Mouse (Mus musculus): ENCODE measurements around the gene Ly6f.
"Not testable (repeated sequence)": the region's sequence is repeated elsewhere in the genome, so short reads cannot be mapped to it uniquely, and the experiment has no call there.

Gene Ly6f

GRCm38 (mm10) chr15:75268916-75269829 is 952 bp downstream of the Ly6f start:
- Histone ChIP-seq H3K9me3 (ENCODE audit: low read length) (peaks cover 55% of the 10 kb centered on the region), H3K27me3 (ENCODE audit: insufficient read depth, low read length) (no peaks in the 10 kb centered on the region)
- no peak for TF ChIP-seq CTCF (conservative IDR thresholded peaks at IDR 0.05; ENCODE audit: low read length)
- TF ChIP-seq NANOG (IDR thresholded peaks at IDR 0.05; ENCODE audit: borderline replicate concordance, low read length), result no peak
- TF ChIP-seq POU5F1 (IDR thresholded peaks at IDR 0.05; ENCODE audit: borderline replicate concordance, low read length), result no peak

GRCm38 (mm10) chr15:75270169-75270568 is 1.9 kb downstream of the Ly6f start:
- Histone ChIP-seq H3K4me3 (replicated peaks; ENCODE audit: low read length) (no peak overlapping the region), H3K4me1 (replicated peaks; ENCODE audit: low read depth, low read length) (no peaks in the 10 kb centered on the region), H3K36me3 (ENCODE audit: insufficient read depth, low read length) (no peaks in the 10 kb centered on the region), H3K27me3 (ENCODE audit: insufficient read depth, low read length) (no peaks in the 10 kb centered on the region), H3K9me3 (ENCODE audit: low read length) (peaks cover 47% of the 10 kb centered on the region)
- TF ChIP-seq POU5F1 (IDR thresholded peaks at IDR 0.05; ENCODE audit: borderline replicate concordance, low read length), result no peak
- no peak for TF ChIP-seq CTCF (conservative IDR thresholded peaks at IDR 0.05; ENCODE audit: low read length)
- TF ChIP-seq NANOG (IDR thresholded peaks at IDR 0.05; ENCODE audit: borderline replicate concordance, low read length), result no peak

More at GRCm38 (mm10) chr15:75268916-75269829, 952 bp downstream of the Ly6f start:
- no peaks in the 10 kb centered on the region for H3K36me3 ChIP-seq (ENCODE audit: insufficient read depth, low read length)
- H3K4me1 ChIP-seq (replicated peaks; ENCODE audit: low read depth, low read length), result no peaks in the 10 kb centered on the region
- no peak overlapping the region for H3K4me3 ChIP-seq (replicated peaks; ENCODE audit: low read length)

- Histone ChIP-seq H3K27me3 (ENCODE audit: insufficient read depth, low read length) (no peaks in the 10 kb centered on the region), H3K4me3 (replicated peaks; ENCODE audit: low read length) (no peak overlapping the region), H3K36me3 (ENCODE audit: insufficient read depth, low read length) (no peaks in the 10 kb centered on the region), H3K9me3 (ENCODE audit: low read length) (peaks cover 43% of the 10 kb centered on the region), H3K4me1 (replicated peaks; ENCODE audit: low read depth, low read length) (no peaks in the 10 kb centered on the region)
- TF ChIP-seq POU5F1 (IDR thresholded peaks at IDR 0.05; ENCODE audit: borderline replicate concordance, low read length), result no peak
- no peak for TF ChIP-seq NANOG (IDR thresholded peaks at IDR 0.05; ENCODE audit: borderline replicate concordance, low read length)
- no peak for TF ChIP-seq CTCF (conservative IDR thresholded peaks at IDR 0.05; ENCODE audit: low read length)
Measured at GRCm38 (mm10) chr15:75270691-75271362, 2.6 kb downstream of the Ly6f start.

GRCm38 (mm10) chr15:75271426-75271825 is 3.2 kb downstream of the Ly6f start:
- no peak for TF ChIP-seq NANOG (IDR thresholded peaks at IDR 0.05; ENCODE audit: borderline replicate concordance, low read length)
- no peak for TF ChIP-seq CTCF (conservative IDR thresholded peaks at IDR 0.05; ENCODE audit: low read length)
- TF ChIP-seq POU5F1 (IDR thresholded peaks at IDR 0.05; ENCODE audit: borderline replicate concordance, low read length), result no peak
- peaks cover 43% of the 10 kb centered on the region for H3K9me3 ChIP-seq (ENCODE audit: low read length)
- H3K36me3 ChIP-seq (ENCODE audit: insufficient read depth, low read length), result no peaks in the 10 kb centered on the region
- H3K4me3 ChIP-seq (replicated peaks; ENCODE audit: low read length), result no peak overlapping the region
- H3K4me1 ChIP-seq (replicated peaks; ENCODE audit: low read depth, low read length), result no peaks in the 10 kb centered on the region
- no peaks in the 10 kb centered on the region for H3K27me3 ChIP-seq (ENCODE audit: insufficient read depth, low read length)

- Histone ChIP-seq H3K4me3 (replicated peaks; ENCODE audit: low read length) (no peak overlapping the region), H3K36me3 (ENCODE audit: insufficient read depth, low read length) (no peaks in the 10 kb centered on the region), H3K9me3 (ENCODE audit: low read length) (peaks cover 43% of the 10 kb centered on the region), H3K27me3 (ENCODE audit: insufficient read depth, low read length) (no peaks in the 10 kb centered on the region), H3K4me1 (replicated peaks; ENCODE audit: low read depth, low read length) (no peaks in the 10 kb centered on the region)
- TF ChIP-seq NANOG (IDR thresholded peaks at IDR 0.05; ENCODE audit: borderline replicate concordance, low read length) (no peak), POU5F1 (IDR thresholded peaks at IDR 0.05; ENCODE audit: borderline replicate concordance, low read length) (no peak)
Measured at GRCm38 (mm10) chr15:75271891-75272290, 3.7 kb downstream of the Ly6f start.

- H3K4me3 ChIP-seq (replicated peaks; ENCODE audit: low read length); H3K36me3 ChIP-seq (ENCODE audit: insufficient read depth, low read length); H3K27me3 ChIP-seq (ENCODE audit: insufficient read depth, low read length); H3K4me1 ChIP-seq (replicated peaks; ENCODE audit: low read depth, low read length): not testable (repeated sequence)
- H3K9me3 ChIP-seq (ENCODE audit: low read length), result peaks cover 61% of the 10 kb centered on the region
Measured at GRCm38 (mm10) chr15:75281991-75282390, 13.8 kb downstream of the Ly6f start.

- not testable (repeated sequence) for H3K27me3 ChIP-seq (ENCODE audit: insufficient read depth, low read length); H3K36me3 ChIP-seq (ENCODE audit: insufficient read depth, low read length); H3K4me1 ChIP-seq (replicated peaks; ENCODE audit: low read depth, low read length); H3K4me3 ChIP-seq (replicated peaks; ENCODE audit: low read length)
- peaks cover 26% of the 10 kb centered on the region for H3K9me3 ChIP-seq (ENCODE audit: low read length)
Measured at GRCm38 (mm10) chr15:75286512-75286911, 18.3 kb downstream of the Ly6f start.

- Histone ChIP-seq H3K4me3 (replicated peaks; ENCODE audit: low read length) (no peak overlapping the region), H3K36me3 (ENCODE audit: insufficient read depth, low read length) (no peaks in the 10 kb centered on the region), H3K9me3 (ENCODE audit: low read length) (no peaks in the 10 kb centered on the region), H3K27me3 (ENCODE audit: insufficient read depth, low read length) (no peaks in the 10 kb centered on the region), H3K4me1 (replicated peaks; ENCODE audit: low read depth, low read length) (0 out of 2 replicates have a peak, but pooled peaks cover 6% of the 10 kb centered on the region)
- no peak for TF ChIP-seq POU5F1 (IDR thresholded peaks at IDR 0.05; ENCODE audit: borderline replicate concordance, low read length)
- TF ChIP-seq NANOG (IDR thresholded peaks at IDR 0.05; ENCODE audit: borderline replicate concordance, low read length), result no peak
- TF ChIP-seq CTCF (conservative IDR thresholded peaks at IDR 0.05; ENCODE audit: low read length), result no peak
Measured at GRCm38 (mm10) chr15:75292377-75292776, 24.2 kb downstream of the Ly6f start.

All from E14TG2a.4 (cell line).